Mouse (Mus musculus): ENCODE results near the gene Lrriq4.
"Not testable (repeated sequence)": the region's sequence is repeated elsewhere in the genome, so short reads cannot be mapped to it uniquely, and the experiment has no call there.

Gene Lrriq4

DNA sequence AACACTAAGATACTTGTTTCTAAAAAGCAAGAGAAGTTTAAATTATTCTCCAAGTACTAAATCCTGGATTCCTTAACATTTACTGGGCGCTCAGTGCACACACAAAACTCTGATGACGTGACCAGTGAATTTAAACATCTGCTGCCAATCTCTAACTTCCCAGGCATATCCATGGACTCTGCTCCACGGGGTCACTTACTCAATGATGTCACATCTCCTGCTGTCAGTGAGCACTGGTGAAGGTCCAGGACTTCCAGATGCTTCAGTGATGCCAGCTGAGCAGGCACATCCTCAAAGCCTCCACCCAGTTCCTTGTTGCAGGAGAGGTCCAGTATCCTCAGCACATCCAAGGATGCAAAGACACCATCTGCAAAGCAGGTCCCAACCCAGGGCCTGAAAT, 42.9 kb downstream of the Lrriq4 start:
- DNase-seq = no peak

DNA sequence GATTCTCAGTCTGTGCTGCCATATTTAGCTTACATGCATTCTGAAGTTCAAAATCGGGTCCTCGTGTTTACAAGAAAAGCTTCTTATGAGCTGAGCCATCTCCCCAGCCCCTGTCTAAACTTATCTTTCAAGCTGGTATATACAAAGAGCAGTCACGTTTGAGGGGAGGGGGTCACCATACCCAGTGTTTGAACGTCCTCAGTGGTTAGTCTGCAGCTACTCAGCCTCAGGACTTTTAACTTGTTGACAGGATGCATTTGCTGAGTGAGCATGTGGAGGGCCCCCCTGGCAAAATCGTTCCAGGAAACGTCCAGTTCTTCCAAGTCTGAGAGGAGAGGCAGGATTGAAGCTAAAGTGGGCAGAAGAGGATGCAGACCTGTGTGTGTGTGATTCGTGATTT, 46.7 kb downstream of the Lrriq4 start:
- no peak for DNase-seq

DNA sequence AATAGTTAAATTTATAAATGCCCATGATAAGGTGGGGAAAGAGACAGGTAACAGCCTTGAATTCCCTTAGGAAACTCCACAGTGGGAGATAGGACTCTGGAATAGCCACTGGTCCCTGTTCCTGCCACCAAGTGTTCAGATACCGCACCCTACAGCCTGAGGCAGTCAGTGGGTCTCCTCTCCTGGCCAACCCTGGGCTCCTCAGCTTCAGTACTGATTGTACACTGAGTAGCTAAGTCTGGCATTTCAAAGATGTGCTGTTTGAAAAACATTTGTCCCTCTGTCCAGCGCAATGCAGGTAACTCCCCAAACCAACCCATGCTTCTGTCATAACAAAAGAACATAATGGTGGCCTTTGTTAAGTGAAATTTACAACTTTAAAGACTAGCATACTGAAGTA, 51.4 kb downstream of the Lrriq4 start:
- no peak for DNase-seq

- peak; percentile 36 for DNase-seq
Measured at GRCm38 (mm10) chr3:30696346-30696745, 52.0 kb downstream of the Lrriq4 start.

- DNase-seq = no peak
Measured at GRCm38 (mm10) chr3:30697891-30698290, 53.6 kb downstream of the Lrriq4 start.

DNA sequence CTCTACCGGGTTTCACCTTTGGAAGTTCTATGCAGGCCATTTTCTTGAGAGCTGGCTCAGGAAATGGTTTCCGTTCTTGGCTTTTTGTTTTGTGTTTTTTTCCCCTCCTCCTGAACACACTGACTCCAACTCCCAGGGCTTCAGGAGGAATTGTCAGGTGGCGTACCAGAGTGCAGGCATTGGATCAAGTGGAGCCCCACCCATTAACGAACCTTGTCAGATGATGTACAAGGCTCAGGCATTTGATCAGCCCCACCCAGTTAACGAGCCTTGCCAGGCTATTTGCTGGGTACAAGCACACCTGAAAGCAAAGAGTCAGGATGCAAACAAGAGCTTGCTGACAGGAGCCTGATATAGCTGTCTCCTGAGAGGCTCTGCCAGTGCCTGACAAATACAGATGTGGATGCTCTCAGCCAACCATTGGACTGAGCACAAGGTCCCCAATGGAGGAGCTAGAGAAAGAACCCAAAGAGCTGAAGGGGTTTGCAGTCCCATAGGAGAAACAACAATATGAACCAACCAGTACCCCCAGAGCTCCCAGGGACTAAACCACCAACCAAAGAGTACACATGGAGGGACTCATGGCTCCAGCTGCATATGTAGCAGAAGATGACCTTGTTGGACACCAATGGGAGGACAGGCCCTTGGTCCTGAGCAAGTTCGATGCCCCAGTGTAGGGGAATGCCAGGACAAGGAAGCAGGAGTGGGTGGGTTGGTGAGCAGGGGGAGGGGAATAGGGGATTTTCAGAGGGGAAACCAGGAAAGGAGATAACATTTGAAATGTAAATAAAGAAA, 55.6 kb downstream of the Lrriq4 start, which contains the start of gene Lrrc31:
Lrrc31 (minus strand) TSS at position 133 of the 795 bp plus-strand sequence.
- DNase-seq = not testable (repeated sequence)

GRCm38 (mm10) chr3:30705977-30706376, 61.7 kb downstream of the Lrriq4 start:
- DNase-seq = no peak

DNA sequence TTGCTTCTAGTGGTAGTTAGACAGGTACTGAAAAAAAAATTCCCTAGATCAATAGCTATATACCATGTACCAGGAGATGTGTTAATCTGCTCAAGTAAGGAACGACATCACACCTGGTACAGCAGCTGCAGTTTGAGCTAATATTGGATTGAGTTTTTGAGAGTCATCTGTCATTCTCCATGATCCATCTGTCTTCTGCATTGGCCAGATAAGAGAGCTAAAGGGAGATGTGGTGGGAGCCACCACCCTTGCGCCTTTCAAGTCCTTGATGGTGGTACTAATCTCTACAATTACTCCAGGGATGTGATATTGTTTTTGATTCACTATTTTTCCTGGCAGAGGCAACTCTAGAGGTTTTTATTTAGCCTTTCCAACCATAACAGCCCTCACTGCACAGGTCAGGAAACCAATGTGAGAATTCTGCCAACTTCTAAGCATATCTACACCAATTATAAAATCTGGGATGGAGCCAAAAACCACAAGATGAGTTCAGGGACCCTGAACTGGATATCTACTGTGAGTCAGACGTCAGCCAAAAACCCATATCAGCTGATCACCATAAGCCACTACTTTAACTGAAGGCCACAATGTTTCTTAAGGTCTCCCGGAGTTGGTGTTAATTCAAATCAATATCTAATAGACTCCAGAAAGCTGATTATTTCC, 62.4 kb downstream of the Lrriq4 start:
- no peak for DNase-seq

DNA sequence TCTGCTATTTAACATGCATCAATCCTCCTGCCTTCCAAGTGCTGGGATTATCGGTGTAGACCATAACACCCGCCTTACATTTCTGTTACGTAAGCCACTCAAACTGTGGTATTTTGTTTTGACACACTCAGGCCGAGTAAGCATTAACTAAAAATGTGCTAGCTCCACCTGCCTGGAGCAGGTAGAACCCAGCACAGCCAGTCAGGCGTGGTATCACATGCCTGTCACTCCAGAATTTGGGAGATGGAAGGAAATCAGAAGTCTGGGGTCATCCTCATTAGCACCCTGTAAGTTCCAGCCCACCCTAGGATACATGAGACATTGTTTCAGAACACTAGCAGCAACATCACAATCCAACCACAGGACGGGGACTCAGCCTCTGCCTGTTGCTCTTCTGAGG, 65.9 kb downstream of the Lrriq4 start:
- no peak for DNase-seq

GRCm38 (mm10) chr3:30713334-30713733, 69.0 kb downstream of the Lrriq4 start:
- DNase-seq = no peak

- DNase-seq = no peak
Measured at GRCm38 (mm10) chr3:30718649-30719048, 74.3 kb downstream of the Lrriq4 start.

All from cerebellum, adult 9-10 months (tissue).